Mouse (Mus musculus): ENCODE measurements around the gene Cd209a. TPM values are rescaled to one million over a fixed set of nuclear protein-coding genes. Genes with fewer than 3 reads are reported as not detected.
"Not testable (repeated sequence)": the region's sequence is repeated elsewhere in the genome, so short reads cannot be mapped to it uniquely, and the experiment has no call there.

Gene Cd209a
- polyA plus RNA-seq (2014; fragmentation: Nextera tagmentation; extraction: Ambion mirVana), result not detected in 2 replicates

DNA sequence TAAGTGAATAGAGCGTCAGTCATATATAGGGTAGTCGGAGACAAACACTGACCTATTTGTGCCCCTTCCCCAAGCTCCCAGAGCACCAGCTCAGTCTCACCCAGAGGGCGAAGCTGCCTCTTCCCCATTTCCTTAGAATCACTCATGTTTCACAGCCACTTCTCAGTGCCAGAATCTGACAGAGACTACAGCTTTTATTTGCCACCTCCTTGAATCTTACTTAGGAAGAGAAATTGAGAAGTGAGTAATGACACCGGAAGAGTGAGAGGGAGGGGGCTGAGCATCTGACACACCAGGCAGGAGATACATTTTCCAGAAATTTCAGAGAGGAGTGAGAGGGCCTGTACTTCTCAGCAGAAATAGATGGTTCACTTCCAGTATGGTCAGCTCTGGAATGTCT, at the start of gene Cd209a:
Gene Cd209a (minus strand): TSS at position 224 of the 400 bp plus-strand sequence.
- Histone ChIP-seq H3K4me2 (ENCODE audit: low read length) (no peak within 1 kb of the TSS), H3K4me3 (ENCODE audit: low read depth, low read length) (no peak within 1 kb of the TSS), H3K27me3 (replicated peaks; ENCODE audit: control insufficient read depth, insufficient read depth, low read length) (no peaks in the 10 kb centered on the region), H3K36me3 (ENCODE audit: control insufficient read depth, insufficient read depth, low read length) (no peaks in the 10 kb centered on the region), H3K9me3 (ENCODE audit: control insufficient read depth, low read length) (0 out of 2 replicates have a peak, but pooled peaks cover 2% of the 10 kb centered on the region), H3K9ac (ENCODE audit: low read length) (no peak within 1 kb of the TSS), H3K27ac (ENCODE audit: low read depth) (no peak within 1 kb of the TSS), H3K4me1 (replicated peaks; ENCODE audit: control insufficient read depth, insufficient read depth, low read length) (no peaks in the 10 kb centered on the region)
- ATAC-seq (replicated peaks; ENCODE audit: low FRiP score, low TSS enrichment, low read depth) (no peak), DNase-seq (ENCODE audit: low spot score) (no peak)
- 91% methylated on average over 4 of the region's 4 CpGs for WGBS

DNA sequence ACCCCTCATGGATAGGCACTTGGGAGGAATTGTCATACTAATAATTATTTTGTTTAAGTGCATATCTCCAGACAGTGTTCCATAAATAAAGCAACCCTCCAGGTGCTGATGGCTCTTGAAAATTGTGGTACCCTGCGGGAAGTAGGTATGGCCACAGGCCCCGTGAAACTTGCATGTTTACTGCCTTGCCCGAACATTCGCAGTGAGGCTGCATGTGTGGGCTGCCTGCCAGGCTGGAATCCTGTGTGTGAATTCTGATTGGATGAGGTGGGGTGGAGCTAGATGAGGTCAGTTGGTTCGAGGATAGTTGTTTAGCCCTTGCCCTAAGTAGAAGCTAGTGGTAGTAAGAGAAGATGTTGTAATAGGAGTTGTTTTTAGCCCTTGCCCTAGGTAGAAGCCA, 19.9 kb upstream of the Cd209a start:
- not testable (repeated sequence) for H3K4me2 ChIP-seq (ENCODE audit: low read length); H3K4me1 ChIP-seq (replicated peaks; ENCODE audit: control insufficient read depth, insufficient read depth, low read length); ATAC-seq (replicated peaks; ENCODE audit: low FRiP score, low TSS enrichment, low read depth); H3K9ac ChIP-seq (ENCODE audit: low read length); H3K4me3 ChIP-seq (ENCODE audit: low read depth, low read length); H3K36me3 ChIP-seq (ENCODE audit: control insufficient read depth, insufficient read depth, low read length); H3K27ac ChIP-seq (ENCODE audit: low read depth); H3K27me3 ChIP-seq (replicated peaks; ENCODE audit: control insufficient read depth, insufficient read depth, low read length); DNase-seq (ENCODE audit: low spot score); H3K9me3 ChIP-seq (ENCODE audit: control insufficient read depth, low read length)
- WGBS, result 84% methylated on average over 5 of the region's 5 CpGs

DNA sequence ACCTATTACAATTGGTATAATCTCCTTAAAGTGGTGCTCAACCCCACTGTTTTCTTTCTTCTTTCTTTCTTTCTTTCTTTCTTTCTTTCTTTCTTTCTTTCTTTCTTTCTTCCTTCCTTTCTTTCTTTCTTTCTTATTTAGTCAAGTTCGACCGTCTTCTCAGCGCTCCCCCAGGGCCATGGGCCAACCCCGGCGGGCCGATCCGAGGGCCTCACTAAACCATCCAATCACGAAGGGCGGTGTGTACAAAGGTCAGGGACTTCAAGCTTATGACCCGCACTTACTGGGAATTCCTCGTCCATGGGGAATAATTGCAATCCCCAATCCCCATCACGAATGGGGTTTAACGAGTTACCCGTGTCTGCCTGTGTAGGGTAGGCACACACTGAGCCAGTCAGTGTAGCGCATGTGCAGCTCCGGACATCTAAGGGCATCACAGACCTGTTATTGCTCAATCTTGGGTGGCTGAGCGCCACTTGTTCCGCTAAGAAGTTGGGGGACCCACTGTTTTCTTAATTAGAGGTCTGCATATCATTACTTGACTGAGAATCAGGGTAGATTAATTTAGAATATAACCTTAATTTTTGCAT, 5.6 kb upstream of the Cd209a start:
- 0 out of 2 replicates have a peak, but pooled peaks cover 5% of the 10 kb centered on the region for H3K9me3 ChIP-seq (ENCODE audit: control insufficient read depth, low read length)
- peak; percentile 100 for DNase-seq (ENCODE audit: low spot score)
- WGBS, result 69% methylated on average over 18 of the region's 18 CpGs

DNA sequence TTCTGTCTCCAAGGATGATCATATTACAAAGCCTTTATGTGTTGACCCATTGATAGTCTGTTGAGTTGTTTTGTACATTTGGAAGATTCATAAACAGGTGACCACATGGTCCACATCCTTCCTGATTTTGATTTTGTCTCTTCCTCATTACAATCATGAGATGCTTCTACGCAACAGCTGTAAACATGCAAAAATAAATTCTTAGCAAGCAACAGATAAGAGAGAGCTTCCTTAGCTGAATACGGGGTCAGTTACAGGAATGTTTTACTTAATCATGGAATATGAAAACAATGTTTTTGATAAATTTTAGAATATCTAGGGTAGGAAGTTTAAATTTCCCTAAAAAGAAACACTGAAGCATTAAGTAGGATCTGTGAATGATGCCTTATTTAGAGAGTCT, 11.8 kb downstream of the Cd209a start:
- no peak for ATAC-seq (replicated peaks; ENCODE audit: low FRiP score, low TSS enrichment, low read depth)
- WGBS, result 88% methylated on average over 2 of the region's 2 CpGs
- H3K9ac ChIP-seq (ENCODE audit: low read length), result no peak overlapping the region

More for the DNA sequence above, 5.6 kb upstream of the Cd209a start:
- no peaks in the 10 kb centered on the region for H3K36me3 ChIP-seq (ENCODE audit: control insufficient read depth, insufficient read depth, low read length)
- no peak overlapping the region for H3K27ac ChIP-seq (ENCODE audit: low read depth)
- H3K9ac ChIP-seq (ENCODE audit: low read length), result no peak overlapping the region
- no peak overlapping the region for H3K4me2 ChIP-seq (ENCODE audit: low read length)
- H3K4me3 ChIP-seq (ENCODE audit: low read depth, low read length), result no peak overlapping the region
- H3K4me1 ChIP-seq (replicated peaks; ENCODE audit: control insufficient read depth, insufficient read depth, low read length), result no peaks in the 10 kb centered on the region
- no peaks in the 10 kb centered on the region for H3K27me3 ChIP-seq (replicated peaks; ENCODE audit: control insufficient read depth, insufficient read depth, low read length)
- ATAC-seq (replicated peaks; ENCODE audit: low FRiP score, low TSS enrichment, low read depth), result peak; percentile 100

DNA sequence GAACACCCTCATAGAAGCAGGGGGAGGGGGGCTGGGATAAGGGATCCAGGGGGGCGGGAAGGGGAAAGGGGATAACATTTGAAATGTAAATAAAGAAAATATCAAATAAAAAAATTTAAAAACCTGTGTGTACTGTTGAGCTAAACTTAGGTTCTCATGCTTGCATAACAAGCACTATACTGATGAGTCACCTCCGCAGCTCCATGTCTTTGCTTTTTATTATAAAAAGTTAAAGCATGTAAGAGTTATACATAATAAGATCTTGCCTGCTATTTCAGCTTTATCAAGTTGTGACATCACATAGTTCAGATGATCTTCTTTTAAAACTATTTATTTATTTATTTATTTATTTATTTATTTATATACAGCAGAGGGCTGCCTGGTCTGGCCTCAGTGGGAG, 13.2 kb downstream of the Cd209a start:
- 94% methylated on average over 2 of the region's 2 CpGs for WGBS
- no peaks in the 10 kb centered on the region for H3K4me1 ChIP-seq (replicated peaks; ENCODE audit: control insufficient read depth, insufficient read depth, low read length)

More for the DNA sequence above, 11.8 kb downstream of the Cd209a start:
- H3K9me3 ChIP-seq (ENCODE audit: control insufficient read depth, low read length), result no peaks in the 10 kb centered on the region
- no peaks in the 10 kb centered on the region for H3K36me3 ChIP-seq (ENCODE audit: control insufficient read depth, insufficient read depth, low read length)
- H3K27me3 ChIP-seq (replicated peaks; ENCODE audit: control insufficient read depth, insufficient read depth, low read length), result no peaks in the 10 kb centered on the region
- no peak overlapping the region for H3K4me3 ChIP-seq (ENCODE audit: low read depth, low read length)
- DNase-seq (ENCODE audit: low spot score), result no peak
- H3K4me2 ChIP-seq (ENCODE audit: low read length), result no peak overlapping the region
- H3K27ac ChIP-seq (ENCODE audit: low read depth), result no peak overlapping the region
- H3K4me1 ChIP-seq (replicated peaks; ENCODE audit: control insufficient read depth, insufficient read depth, low read length), result no peaks in the 10 kb centered on the region

DNA sequence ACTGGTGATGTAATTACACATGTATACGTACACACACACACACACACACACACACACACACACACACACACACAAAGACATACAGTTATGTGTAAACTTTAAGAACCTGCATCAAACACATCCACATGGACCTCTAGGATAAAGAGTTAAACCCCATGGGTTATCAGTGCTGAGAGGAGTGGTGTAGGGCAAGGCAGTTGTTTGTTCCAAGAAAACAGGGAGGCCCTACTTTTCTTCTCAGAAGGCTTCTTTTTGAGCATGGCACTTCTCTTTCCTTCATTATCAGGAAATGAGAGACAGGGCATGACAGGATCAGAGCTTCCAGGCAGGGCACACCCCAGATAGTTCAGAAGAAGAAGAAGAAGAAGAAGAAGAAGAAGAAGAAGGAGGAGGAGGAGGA, 14.7 kb downstream of the Cd209a start:
- DNase-seq (ENCODE audit: low spot score), result no peak
- no peak overlapping the region for H3K9ac ChIP-seq (ENCODE audit: low read length)
- H3K27ac ChIP-seq (ENCODE audit: low read depth), result no peak overlapping the region
- no peak overlapping the region for H3K4me3 ChIP-seq (ENCODE audit: low read depth, low read length)
- H3K4me1 ChIP-seq (replicated peaks; ENCODE audit: control insufficient read depth, insufficient read depth, low read length), result no peaks in the 10 kb centered on the region
- WGBS, result 64% methylated on average over 1 of the region's 1 CpGs
- no peaks in the 10 kb centered on the region for H3K9me3 ChIP-seq (ENCODE audit: control insufficient read depth, low read length)
- no peak for ATAC-seq (replicated peaks; ENCODE audit: low FRiP score, low TSS enrichment, low read depth)
- H3K36me3 ChIP-seq (ENCODE audit: control insufficient read depth, insufficient read depth, low read length), result no peaks in the 10 kb centered on the region
- no peaks in the 10 kb centered on the region for H3K27me3 ChIP-seq (replicated peaks; ENCODE audit: control insufficient read depth, insufficient read depth, low read length)
- no peak overlapping the region for H3K4me2 ChIP-seq (ENCODE audit: low read length)

More for the DNA sequence above, 13.2 kb downstream of the Cd209a start:
- no peaks in the 10 kb centered on the region for H3K9me3 ChIP-seq (ENCODE audit: control insufficient read depth, low read length)
- H3K4me2 ChIP-seq (ENCODE audit: low read length), result no peak overlapping the region
- ATAC-seq (replicated peaks; ENCODE audit: low FRiP score, low TSS enrichment, low read depth) (no peak), DNase-seq (ENCODE audit: low spot score) (no peak)
- no peak overlapping the region for H3K9ac ChIP-seq (ENCODE audit: low read length)
- no peak overlapping the region for H3K4me3 ChIP-seq (ENCODE audit: low read depth, low read length)
- no peak overlapping the region for H3K27ac ChIP-seq (ENCODE audit: low read depth)
- no peaks in the 10 kb centered on the region for H3K27me3 ChIP-seq (replicated peaks; ENCODE audit: control insufficient read depth, insufficient read depth, low read length)
- no peaks in the 10 kb centered on the region for H3K36me3 ChIP-seq (ENCODE audit: control insufficient read depth, insufficient read depth, low read length)

DNA sequence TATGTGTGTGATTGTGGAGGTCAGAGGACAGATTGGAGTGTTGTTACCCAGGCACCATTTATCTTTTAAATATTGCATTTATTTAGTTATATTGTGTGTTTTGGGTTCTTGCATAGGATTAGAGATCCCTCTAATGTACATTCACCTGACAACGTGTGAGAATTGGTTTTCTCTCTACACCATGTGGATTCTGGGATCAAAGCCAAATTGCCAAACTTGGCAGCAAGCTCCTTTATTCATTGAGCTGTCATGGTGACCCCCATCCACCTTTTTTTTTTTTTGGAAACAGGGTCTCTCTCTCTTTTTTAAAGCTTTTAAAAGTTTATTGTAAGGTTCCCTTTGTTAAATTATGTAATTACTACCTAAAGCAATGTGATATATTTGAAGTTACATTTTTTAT, 27.7 kb downstream of the Cd209a start:
- H3K27ac ChIP-seq (ENCODE audit: low read depth), result no peak overlapping the region
- ATAC-seq (replicated peaks; ENCODE audit: low FRiP score, low TSS enrichment, low read depth) (no peak), DNase-seq (ENCODE audit: low spot score) (no peak)
- 40% methylated on average over 1 of the region's 1 CpGs for WGBS
- no peak overlapping the region for H3K4me3 ChIP-seq (ENCODE audit: low read depth, low read length)
- no peaks in the 10 kb centered on the region for H3K36me3 ChIP-seq (ENCODE audit: control insufficient read depth, insufficient read depth, low read length)
- no peaks in the 10 kb centered on the region for H3K4me1 ChIP-seq (replicated peaks; ENCODE audit: control insufficient read depth, insufficient read depth, low read length)
- H3K27me3 ChIP-seq (replicated peaks; ENCODE audit: control insufficient read depth, insufficient read depth, low read length), result no peaks in the 10 kb centered on the region
- H3K9me3 ChIP-seq (ENCODE audit: control insufficient read depth, low read length), result no peaks in the 10 kb centered on the region
- no peak overlapping the region for H3K4me2 ChIP-seq (ENCODE audit: low read length)
- H3K9ac ChIP-seq (ENCODE audit: low read length), result no peak overlapping the region

DNA sequence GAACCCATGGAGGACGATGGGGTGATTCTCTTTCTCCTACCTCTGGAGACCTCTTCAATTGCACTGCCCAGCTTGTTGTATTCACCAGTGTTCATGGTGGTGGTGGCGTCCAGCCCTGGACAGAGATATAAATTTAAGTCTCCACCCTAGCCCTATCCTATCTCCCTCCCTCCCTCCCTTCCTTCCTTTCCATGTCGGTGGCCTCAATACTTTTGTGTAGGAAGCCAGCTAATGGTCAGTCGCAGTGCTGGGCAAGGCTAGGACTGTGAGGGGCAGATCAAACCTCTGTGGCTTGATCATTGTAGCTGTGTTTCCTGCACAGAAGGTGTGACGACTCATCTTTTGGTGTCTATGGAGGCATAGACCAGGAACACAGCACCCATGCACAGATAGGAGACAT, 28.2 kb downstream of the Cd209a start, which contains the start of gene Clec4g:
Gene Clec4g (minus strand): TSS at position 101 of the 400 bp plus-strand sequence.
- no peaks in the 10 kb centered on the region for H3K4me1 ChIP-seq (replicated peaks; ENCODE audit: control insufficient read depth, insufficient read depth, low read length)
- DNase-seq (ENCODE audit: low spot score) (no peak), ATAC-seq (replicated peaks; ENCODE audit: low FRiP score, low TSS enrichment, low read depth) (no peak)
- H3K27me3 ChIP-seq (replicated peaks; ENCODE audit: control insufficient read depth, insufficient read depth, low read length), result no peaks in the 10 kb centered on the region
- H3K9me3 ChIP-seq (ENCODE audit: control insufficient read depth, low read length), result no peaks in the 10 kb centered on the region
- H3K36me3 ChIP-seq (ENCODE audit: control insufficient read depth, insufficient read depth, low read length), result no peaks in the 10 kb centered on the region
- no peak within 1 kb of the TSS for H3K4me2 ChIP-seq (ENCODE audit: low read length)
- H3K27ac ChIP-seq (ENCODE audit: low read depth), result no peak within 1 kb of the TSS
- no peak within 1 kb of the TSS for H3K4me3 ChIP-seq (ENCODE audit: low read depth, low read length)
- WGBS, result 73% methylated on average over 5 of the region's 5 CpGs
- H3K9ac ChIP-seq (ENCODE audit: low read length), result no peak within 1 kb of the TSS

DNA sequence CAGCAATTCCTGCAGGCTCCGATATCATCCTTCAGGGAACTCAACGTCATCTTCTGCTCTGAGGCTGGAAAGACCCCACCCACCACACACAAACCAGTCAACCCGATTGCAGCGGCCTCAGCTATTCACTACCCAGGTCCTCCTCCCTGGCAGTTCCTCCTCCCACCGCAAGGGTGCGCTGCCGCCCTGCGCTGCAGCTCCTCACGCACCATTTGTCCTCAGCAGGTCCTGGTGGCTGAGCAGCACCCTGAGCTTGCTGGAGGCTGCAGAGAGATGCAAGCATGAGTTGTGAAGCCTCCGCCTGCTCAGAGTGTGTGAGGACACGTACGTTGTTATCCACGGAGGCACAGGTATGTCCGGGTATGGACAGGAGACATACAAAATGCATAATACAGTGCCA, 30.2 kb downstream of the Cd209a start:
- Histone ChIP-seq H3K27me3 (replicated peaks; ENCODE audit: control insufficient read depth, insufficient read depth, low read length) (no peaks in the 10 kb centered on the region), H3K4me2 (ENCODE audit: low read length) (no peak overlapping the region), H3K9me3 (ENCODE audit: control insufficient read depth, low read length) (no peaks in the 10 kb centered on the region), H3K4me3 (ENCODE audit: low read depth, low read length) (no peak overlapping the region), H3K27ac (ENCODE audit: low read depth) (no peak overlapping the region), H3K4me1 (replicated peaks; ENCODE audit: control insufficient read depth, insufficient read depth, low read length) (no peaks in the 10 kb centered on the region), H3K36me3 (ENCODE audit: control insufficient read depth, insufficient read depth, low read length) (no peaks in the 10 kb centered on the region), H3K9ac (ENCODE audit: low read length) (no peak overlapping the region)
- 13% methylated on average over 14 of the region's 14 CpGs for WGBS
- peak; percentile 80 for DNase-seq (ENCODE audit: low spot score)
- no peak; the same call in 1 of the 2 replicates for ATAC-seq (replicated peaks; ENCODE audit: low FRiP score, low TSS enrichment, low read depth)

Measured in intestine, embryonic 14.5 days (tissue).